Comparison of ENCODE assay signal across 23 mouse cellular contexts in genomic region chr9:44010900-44011299, GRCm38 (mm10). TPM values are rescaled to one million over a fixed set of nuclear protein-coding genes. Genes with fewer than 3 reads are reported as not detected.
A peak's percentile ranks its signal among the peaks of the same experiment; 100 is the strongest.
DNase-seq lines count a peak whose midpoint lies in the region; ATAC-seq and TF ChIP-seq lines count a peak whose summit lies in the region.
"Had no signal": no experiment of that assay in that cellular context is flagged by ENCODE, and none has a peak within 500 bp of the region (broad histone marks: within the 10 kb centered on the region; RNA-seq: fewer than 3 reads in every experiment).

No protein-coding gene starts in this region.

- no peaks in the 10 kb centered on the region for H3K27me3 ChIP-seq in stomach, postnatal 0 days (ENCODE audit: control insufficient read depth, insufficient read depth, low read length)
- no peaks in the 10 kb centered on the region for H3K27me3 ChIP-seq in forebrain, embryonic 14.5 days (replicated peaks; ENCODE audit: control insufficient read depth, insufficient read depth, low read length)
- H3K27me3 ChIP-seq: heart, embryonic 15.5 days; hindbrain, embryonic 15.5 days; kidney, embryonic 15.5 days; midbrain, embryonic 12.5 days; neural tube, embryonic 13.5 days had no signal

- no peak for ATAC-seq in stomach, postnatal 0 days (ENCODE audit: low FRiP score, low TSS enrichment)
- no peak for ATAC-seq in forebrain, embryonic 14.5 days

- peak; percentile 59 for TF ChIP-seq CTCF in layer of hippocampus, adult 2 months (conservative IDR thresholded peaks at IDR 0.05)
- TF ChIP-seq CTCF in stomach, postnatal 0 days (IDR thresholded peaks at IDR 0.05; ENCODE audit: low read depth) = peak; percentile 29

- 77% methylated on average over 3 of the region's 3 CpGs for whole genome bisulfite sequencing in stomach, postnatal 0 days
- WGBS in forebrain, embryonic 14.5 days = 80% methylated on average over 3 of the region's 3 CpGs

- no peaks in the 10 kb centered on the region for H3K9me3 ChIP-seq in stomach, postnatal 0 days (ENCODE audit: control insufficient read depth, low read length)
- H3K9me3 ChIP-seq in forebrain, embryonic 14.5 days (replicated peaks; ENCODE audit: control insufficient read depth, low read length) = no peaks in the 10 kb centered on the region
- H3K9me3 ChIP-seq: forebrain, embryonic 10.5 days; G1E; heart, embryonic 15.5 days; hindbrain, embryonic 15.5 days; kidney, embryonic 15.5 days; midbrain, embryonic 12.5 days; neural tube, embryonic 13.5 days had no signal

- H3K27ac ChIP-seq in layer of hippocampus, adult 2 months = no peak overlapping the region
- H3K27ac ChIP-seq in stomach, postnatal 0 days (replicated peaks) = no peak overlapping the region
- H3K27ac ChIP-seq in forebrain, embryonic 14.5 days (ENCODE audit: low read depth, low read length) = no peak overlapping the region
- H3K27ac ChIP-seq: forebrain, embryonic 10.5 days; heart, embryonic 15.5 days; hindbrain, embryonic 15.5 days; kidney, embryonic 15.5 days; midbrain, embryonic 12.5 days; neural tube, embryonic 13.5 days had no signal

- TF ChIP-seq EP300 in stomach, postnatal 0 days (optimal IDR thresholded peaks at IDR 0.05) = no peak

- DNase-seq in layer of hippocampus, adult 2 months (ENCODE audit: low spot score in 2 of 2) = no peak
- no peak for DNase-seq in layer of hippocampus, postnatal 10 days (ENCODE audit: low spot score in 2 of 2)
- DNase-seq in thymus, postnatal 0 days (ENCODE audit: low spot score) = peak; percentile 36
- no peak for DNase-seq in thymus, postnatal 10 days (ENCODE audit: low spot score in 2 of 2)
- DNase-seq in brain, adult 2 months (ENCODE audit: low read depth, low spot score) = peak; percentile 30
- DNase-seq in stomach, postnatal 0 days (ENCODE audit: low spot score) = no peak
- no peak for DNase-seq in forebrain, embryonic 14.5 days (ENCODE audit: low spot score)
- DNase-seq: adrenal gland, adult 2 months; cerebellum, adult 11-12 months; cerebellum, postnatal 10 days; heart, postnatal 4 days; kidney, adult 11 months; lung, adult 18-20 months; lung, postnatal 10 days; right cerebral cortex, postnatal 4 days had no signal

- H3K9ac ChIP-seq in stomach, postnatal 0 days (ENCODE audit: low read length) = no peak overlapping the region
- no peak overlapping the region for H3K9ac ChIP-seq in forebrain, embryonic 14.5 days (ENCODE audit: low read length)
- H3K9ac ChIP-seq: heart, embryonic 15.5 days; hindbrain, embryonic 15.5 days; kidney, embryonic 15.5 days; midbrain, embryonic 12.5 days; neural tube, embryonic 13.5 days had no signal

- no peak overlapping the region for H3K4me3 ChIP-seq in layer of hippocampus, adult 2 months
- no peak overlapping the region for H3K4me3 ChIP-seq in stomach, postnatal 0 days (ENCODE audit: low read depth, low read length)
- no peak overlapping the region for H3K4me3 ChIP-seq in forebrain, embryonic 14.5 days (ENCODE audit: low read depth, low read length)
- H3K4me3 ChIP-seq: forebrain, embryonic 10.5 days; heart, embryonic 15.5 days; hindbrain, embryonic 15.5 days; kidney, embryonic 15.5 days; midbrain, embryonic 12.5 days; neural tube, embryonic 13.5 days had no signal

- no peaks in the 10 kb centered on the region for H3K36me3 ChIP-seq in stomach, postnatal 0 days (ENCODE audit: control insufficient read depth, insufficient read depth, low read length)
- no peaks in the 10 kb centered on the region for H3K36me3 ChIP-seq in forebrain, embryonic 14.5 days (ENCODE audit: control insufficient read depth, insufficient read depth, low read length)
- H3K36me3 ChIP-seq: forebrain, embryonic 10.5 days; G1E; heart, embryonic 15.5 days; hindbrain, embryonic 15.5 days; kidney, embryonic 15.5 days; midbrain, embryonic 12.5 days; neural tube, embryonic 13.5 days had no signal

- no peaks in the 10 kb centered on the region for H3K4me1 ChIP-seq in stomach, postnatal 0 days (replicated peaks; ENCODE audit: control insufficient read depth, insufficient read depth)
- 0 out of 2 replicates have a peak, but pooled peaks cover 2% of the 10 kb centered on the region for H3K4me1 ChIP-seq in forebrain, embryonic 14.5 days (ENCODE audit: control insufficient read depth, insufficient read depth, low read length)
- H3K4me1 ChIP-seq: midbrain, embryonic 12.5 days had no signal

- H3K4me2 ChIP-seq in stomach, postnatal 0 days (replicated peaks; ENCODE audit: low read depth) = no peak overlapping the region
- no peak overlapping the region for H3K4me2 ChIP-seq in forebrain, embryonic 14.5 days (ENCODE audit: low read length)
- H3K4me2 ChIP-seq: heart, embryonic 15.5 days; hindbrain, embryonic 15.5 days; kidney, embryonic 15.5 days; midbrain, embryonic 12.5 days; neural tube, embryonic 13.5 days had no signal

RNA-seq across cellular contexts. Expression of gene Thy1, which starts 32.3 kb away (rescaled TPM):
- 100 to 1,000 TPM; 854 to 892 TPM for total RNA-seq in layer of hippocampus, adult 2 months (2021)
- total RNA-seq in layer of hippocampus, postnatal 10 days (2021) = 100 to 1,000 TPM; 644 to 646 TPM
- polyA plus RNA-seq in thymus, postnatal 0 days (2015; fragmentation: Nextera tagmentation; extraction: Ambion mirVana) = 415 and 436 TPM in 2 replicates
- 4.2 and 4.5 TPM in 2 replicates for polyA plus RNA-seq in stomach, postnatal 0 days (2015; fragmentation: Nextera tagmentation; extraction: Ambion mirVana)
- polyA plus RNA-seq in forebrain, embryonic 14.5 days (2014; fragmentation: Nextera tagmentation; extraction: Ambion mirVana) = 3.6 and 5.0 TPM in 2 replicates
- total RNA-seq: CH12.LX, G1E had no signal
- polyA plus RNA-seq: forebrain, embryonic 10.5 days; G1E; midbrain, embryonic 12.5 days had no signal

RNA-seq across cellular contexts. Expression of gene Usp2, which starts 55.9 kb away (rescaled TPM):
- 10 to 100 TPM; 79.2 to 82.4 TPM for total RNA-seq in layer of hippocampus, adult 2 months (2021)
- total RNA-seq in layer of hippocampus, postnatal 10 days (2021) = 10 to 100 TPM; 41.7 to 47.2 TPM
- 7.4 and 13.1 TPM in 2 replicates for polyA plus RNA-seq in thymus, postnatal 0 days (2015; fragmentation: Nextera tagmentation; extraction: Ambion mirVana)
- 11.6 and 20.2 TPM in 2 replicates for polyA plus RNA-seq in stomach, postnatal 0 days (2015; fragmentation: Nextera tagmentation; extraction: Ambion mirVana)
- 6.9 and 8.2 TPM in 2 replicates for polyA plus RNA-seq in forebrain, embryonic 14.5 days (2014; fragmentation: Nextera tagmentation; extraction: Ambion mirVana)

Comparison
In these comparisons a context has a peak if more than half of its experiments do, and no peak if none do; other contexts are left out.
1. DNase-seq: peak in thymus, postnatal 0 days (single experiment) and brain, adult 2 months (single experiment); none in layer of hippocampus, adult 2 months (0 of 2), layer of hippocampus, postnatal 10 days (0 of 2), thymus, postnatal 10 days (0 of 2), stomach, postnatal 0 days (single experiment) and forebrain, embryonic 14.5 days (single experiment).
2. RNA of gene Thy1, which starts 32.3 kb away (polyA plus RNA-seq): 415 to 436 TPM in thymus, postnatal 0 days; 4.2 to 4.5 TPM in stomach, postnatal 0 days and 3.6 to 5.0 TPM in forebrain, embryonic 14.5 days; every median in the first group is over 10 times any median in the second.